Mouse (Mus musculus): Measurements from ENCODE around the gene L1cam.

DNA sequence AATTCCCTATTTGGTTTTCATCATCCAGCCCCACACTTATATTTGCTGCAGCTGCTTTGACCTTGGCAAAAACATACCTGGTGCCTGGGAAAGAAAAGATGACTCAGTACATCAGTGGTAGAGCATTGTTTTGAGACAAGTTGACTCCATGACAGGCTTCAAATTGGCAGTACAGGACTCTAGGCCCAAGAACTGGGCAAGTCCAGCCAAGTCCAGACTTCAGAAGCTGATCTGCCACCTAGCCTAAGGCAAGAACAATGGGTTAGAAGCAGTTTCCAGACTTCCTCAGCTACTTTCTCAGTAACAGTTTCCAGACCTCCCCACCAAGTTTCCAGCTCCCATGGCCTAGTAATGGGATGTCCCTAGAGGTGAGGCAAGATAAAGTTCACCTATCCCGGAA is 60.2 kb downstream of the L1cam start:
- TF ChIP-seq CTCF (IDR thresholded peaks at IDR 0.05; ENCODE audit: control insufficient read depth, insufficient read depth, insufficient replicate concordance, low read depth, low read length) (no peak), POLR2A (IDR thresholded peaks at IDR 0.05; ENCODE audit: control insufficient read depth, low read depth, low read length) (no peak)
